Mouse (Mus musculus): ENCODE data around the gene Uchl4. TPM values are rescaled to one million over a fixed set of nuclear protein-coding genes. Genes with fewer than 3 reads are reported as not detected.

Gene Uchl4
- total and polyA plus RNA-seq, 2 experiments from 2014 or later: 1.8 TPM; not detected in 1

- H3K4me3 ChIP-seq (ENCODE audit: low read depth, low read length): no peak overlapping the region
- 45% methylated on average over 7 of the region's 7 CpGs for WGBS
- no peaks in the 10 kb centered on the region for H3K27me3 ChIP-seq (ENCODE audit: insufficient read depth, low read length)
- no peak overlapping the region for H3K9ac ChIP-seq
- H3K36me3 ChIP-seq (ENCODE audit: insufficient read depth): no peaks in the 10 kb centered on the region
- H3K9me3 ChIP-seq (ENCODE audit: low read length): no peaks in the 10 kb centered on the region
- peak; percentile 64 for TF ChIP-seq CTCF (IDR thresholded peaks at IDR 0.05; ENCODE audit: low read depth)
- peak; percentile 37 for DNase-seq
- no peak for ATAC-seq
- H3K4me2 ChIP-seq (ENCODE audit: low read depth): no peak overlapping the region
- no peaks in the 10 kb centered on the region for H3K4me1 ChIP-seq (ENCODE audit: insufficient read depth)
- no peak overlapping the region for H3K27ac ChIP-seq (ENCODE audit: low read depth, low read length)
These were observed 37.6 kb downstream of the Uchl4 start for GRCm38 (mm10) chr9:64272611-64273010.

DNA sequence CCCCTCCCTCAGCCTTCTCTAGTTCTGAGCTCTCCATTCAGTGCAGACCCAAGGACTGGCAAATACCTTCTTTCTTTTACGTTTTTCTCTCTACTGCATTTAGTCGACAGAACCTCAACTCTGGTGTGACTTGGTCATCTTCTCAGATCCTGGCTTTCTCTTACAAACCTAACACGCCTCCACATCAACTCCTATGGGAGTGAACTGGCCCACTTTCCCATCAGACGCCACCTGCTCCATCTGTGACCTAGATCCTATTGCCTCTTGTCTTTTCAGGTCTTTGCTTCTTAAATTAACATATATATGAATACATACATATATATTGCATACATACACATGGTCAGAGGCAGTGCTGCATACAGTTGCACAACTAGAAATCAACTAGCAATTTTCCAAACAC is 38.8 kb downstream of the Uchl4 start:
- Histone ChIP-seq H3K4me3 (ENCODE audit: low read depth, low read length) (no peak overlapping the region), H3K27ac (ENCODE audit: low read depth, low read length) (no peak overlapping the region), H3K4me2 (ENCODE audit: low read depth) (no peak overlapping the region), H3K4me1 (ENCODE audit: insufficient read depth) (no peaks in the 10 kb centered on the region), H3K9ac (no peak overlapping the region), H3K27me3 (ENCODE audit: insufficient read depth, low read length) (no peaks in the 10 kb centered on the region), H3K36me3 (ENCODE audit: insufficient read depth) (no peaks in the 10 kb centered on the region), H3K9me3 (ENCODE audit: low read length) (no peaks in the 10 kb centered on the region)
- ATAC-seq (no peak), DNase-seq (no peak)
- WGBS: 72% methylated on average over 4 of the region's 4 CpGs
- TF ChIP-seq CTCF (IDR thresholded peaks at IDR 0.05; ENCODE audit: low read depth): no peak

DNA sequence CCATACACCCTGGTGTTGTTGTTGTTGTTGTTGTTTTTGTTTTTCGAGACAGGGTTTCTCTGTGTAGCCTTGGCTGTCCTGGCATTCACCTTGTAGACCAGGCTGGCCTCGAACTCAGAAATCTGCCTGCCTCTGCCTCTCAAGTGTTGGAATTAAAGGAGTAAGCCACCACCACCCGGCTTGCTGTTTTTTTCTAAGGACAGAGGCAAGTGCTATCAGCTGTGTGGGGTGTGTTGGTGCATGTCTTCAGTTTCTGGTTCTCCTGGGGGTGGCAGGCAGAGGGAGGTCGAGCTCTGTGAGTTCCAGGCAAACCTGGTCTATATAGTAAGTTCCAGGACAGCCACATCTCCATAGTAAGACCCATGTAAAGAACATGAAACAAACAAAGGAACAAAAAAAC is 39.3 kb downstream of the Uchl4 start:
- Histone ChIP-seq H3K4me1 (ENCODE audit: insufficient read depth) (no peaks in the 10 kb centered on the region), H3K27ac (ENCODE audit: low read depth, low read length) (no peak overlapping the region), H3K9me3 (ENCODE audit: low read length) (no peaks in the 10 kb centered on the region), H3K27me3 (ENCODE audit: insufficient read depth, low read length) (no peaks in the 10 kb centered on the region), H3K9ac (no peak overlapping the region), H3K4me2 (ENCODE audit: low read depth) (no peak overlapping the region), H3K4me3 (ENCODE audit: low read depth, low read length) (no peak overlapping the region), H3K36me3 (ENCODE audit: insufficient read depth) (no peaks in the 10 kb centered on the region)
- TF ChIP-seq CTCF (IDR thresholded peaks at IDR 0.05; ENCODE audit: low read depth): no peak
- 85% methylated on average over 4 of the region's 4 CpGs for WGBS
- no peak for DNase-seq
- no peak for ATAC-seq

DNA sequence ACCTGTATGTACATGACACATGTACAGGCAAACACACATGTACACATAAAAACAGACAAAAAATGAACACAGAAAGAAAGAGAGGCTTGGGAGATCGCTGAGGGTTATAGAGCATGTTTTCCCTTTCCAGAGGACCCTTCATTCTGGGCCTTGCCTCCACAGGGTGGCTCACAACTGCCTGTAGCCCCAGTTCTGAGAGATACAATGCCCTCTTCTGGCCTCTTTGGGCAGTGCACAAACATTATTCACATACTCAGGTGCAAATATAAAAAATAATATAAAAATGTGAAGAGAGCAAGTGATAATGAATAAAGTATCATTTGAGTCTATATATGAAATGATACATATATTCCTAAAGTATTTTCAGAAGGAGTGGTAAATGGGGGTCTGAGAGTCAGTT is 39.9 kb downstream of the Uchl4 start:
- no peaks in the 10 kb centered on the region for H3K27me3 ChIP-seq (ENCODE audit: insufficient read depth, low read length)
- H3K27ac ChIP-seq (ENCODE audit: low read depth, low read length): no peak overlapping the region
- H3K4me3 ChIP-seq (ENCODE audit: low read depth, low read length): no peak overlapping the region
- no peak overlapping the region for H3K4me2 ChIP-seq (ENCODE audit: low read depth)
- 90% methylated on average over 1 of the region's 1 CpGs for WGBS
- H3K4me1 ChIP-seq (ENCODE audit: insufficient read depth): no peaks in the 10 kb centered on the region
- no peak overlapping the region for H3K9ac ChIP-seq
- no peak for ATAC-seq
- no peaks in the 10 kb centered on the region for H3K36me3 ChIP-seq (ENCODE audit: insufficient read depth)
- no peaks in the 10 kb centered on the region for H3K9me3 ChIP-seq (ENCODE audit: low read length)
- TF ChIP-seq CTCF (IDR thresholded peaks at IDR 0.05; ENCODE audit: low read depth): peak; percentile 37
- DNase-seq: no peak

- H3K9ac ChIP-seq: no peak overlapping the region
- TF ChIP-seq CTCF (IDR thresholded peaks at IDR 0.05; ENCODE audit: low read depth): peak; percentile 74
- no peak overlapping the region for H3K27ac ChIP-seq (ENCODE audit: low read depth, low read length)
- DNase-seq (peak; percentile 83), ATAC-seq (no peak)
- no peaks in the 10 kb centered on the region for H3K36me3 ChIP-seq (ENCODE audit: insufficient read depth)
- H3K4me1 ChIP-seq (ENCODE audit: insufficient read depth): no peaks in the 10 kb centered on the region
- H3K4me2 ChIP-seq (ENCODE audit: low read depth): no peak overlapping the region
- H3K9me3 ChIP-seq (ENCODE audit: low read length): no peaks in the 10 kb centered on the region
- no peak overlapping the region for H3K4me3 ChIP-seq (ENCODE audit: low read depth, low read length)
- WGBS: 63% methylated on average over 8 of the region's 8 CpGs
- H3K27me3 ChIP-seq (ENCODE audit: insufficient read depth, low read length): no peaks in the 10 kb centered on the region
These were observed 42.7 kb downstream of the Uchl4 start for GRCm38 (mm10) chr9:64277706-64278105.

- 96% methylated on average over 6 of the region's 6 CpGs for WGBS
- no peak overlapping the region for H3K4me2 ChIP-seq (ENCODE audit: low read depth)
- H3K4me1 ChIP-seq (ENCODE audit: insufficient read depth): no peaks in the 10 kb centered on the region
These were observed 43.8 kb downstream of the Uchl4 start for GRCm38 (mm10) chr9:64278665-64279310.

DNA sequence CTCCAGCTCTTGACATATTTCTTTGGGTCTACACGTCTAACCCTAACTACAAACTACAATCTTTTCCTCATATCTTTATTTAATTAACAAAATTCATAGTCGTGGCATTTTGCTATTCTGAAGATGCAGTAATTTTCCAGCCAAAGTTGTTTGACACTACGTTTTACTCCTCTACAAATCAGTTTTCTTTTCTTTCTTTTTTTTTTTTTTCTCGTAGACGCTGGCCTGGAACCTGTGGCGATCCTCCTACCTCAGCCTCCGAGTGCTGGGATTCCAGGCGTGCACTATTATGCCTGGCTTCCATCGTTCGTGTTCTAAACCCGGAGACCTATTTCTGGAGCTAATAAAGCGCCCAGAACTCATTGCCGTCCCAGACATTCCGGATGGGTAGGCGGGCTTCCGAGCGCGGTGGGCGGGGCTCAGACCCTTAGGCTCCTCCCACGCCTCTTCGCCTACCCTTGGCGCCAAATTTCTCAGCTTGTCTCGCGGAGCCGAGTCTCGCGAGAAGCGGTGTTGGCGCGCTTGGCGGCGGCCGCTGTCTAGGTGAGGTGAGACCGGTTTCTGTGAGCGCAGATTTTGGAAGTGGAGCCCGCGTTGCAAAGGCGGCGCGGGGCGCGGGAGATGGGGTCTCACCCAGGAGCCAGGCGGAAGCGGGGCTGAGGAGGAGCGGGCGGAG is 46.2 kb downstream of the Uchl4 start, which contains the start of gene Tipin:
Tipin (plus strand) TSS at position 477 of the 676 bp plus-strand sequence.
- 4% methylated on average over 46 of the region's 46 CpGs for WGBS
- no peak for TF ChIP-seq CTCF (IDR thresholded peaks at IDR 0.05; ENCODE audit: low read depth)
- ATAC-seq (peak; percentile 97), DNase-seq (peak; percentile 95)
- H3K9me3 ChIP-seq (ENCODE audit: low read length): no peaks in the 10 kb centered on the region
- no peaks in the 10 kb centered on the region for H3K36me3 ChIP-seq (ENCODE audit: insufficient read depth)
- peak within 1 kb of the TSS; percentile 91 for H3K9ac ChIP-seq
- H3K27ac ChIP-seq (ENCODE audit: low read depth, low read length): peak within 1 kb of the TSS; percentile 91
- H3K4me3 ChIP-seq (ENCODE audit: low read depth, low read length): peak within 1 kb of the TSS; percentile 83
- no peaks in the 10 kb centered on the region for H3K27me3 ChIP-seq (ENCODE audit: insufficient read depth, low read length)
- peak within 1 kb of the TSS; percentile 68 for H3K4me2 ChIP-seq (ENCODE audit: low read depth)
- no peaks in the 10 kb centered on the region for H3K4me1 ChIP-seq (ENCODE audit: insufficient read depth)

More at GRCm38 (mm10) chr9:64278665-64279310, 43.8 kb downstream of the Uchl4 start:
- Histone ChIP-seq H3K4me3 (ENCODE audit: low read depth, low read length) (no peak overlapping the region), H3K27me3 (ENCODE audit: insufficient read depth, low read length) (no peaks in the 10 kb centered on the region), H3K9ac (no peak overlapping the region), H3K36me3 (ENCODE audit: insufficient read depth) (no peaks in the 10 kb centered on the region), H3K9me3 (ENCODE audit: low read length) (no peaks in the 10 kb centered on the region), H3K27ac (ENCODE audit: low read depth, low read length) (no peak overlapping the region)
- DNase-seq (no peak), ATAC-seq (no peak)
- TF ChIP-seq CTCF (IDR thresholded peaks at IDR 0.05; ENCODE audit: low read depth): no peak; the same call in 1 of the 2 replicates
